Mouse (Mus musculus) common myeloid progenitor, adult 5-6 weeks (primary cell): ENCODE data around the gene Lig3. TPM values are rescaled to one million over a fixed set of nuclear protein-coding genes. Genes with fewer than 3 reads are reported as not detected.

Experiments
- total RNA-seq: library from RNA; stranded (forward); fragments of 200-1000, 187-1606 nt; gene quantifications from 2 replicates; pipeline ENCODE4 v1.2.3, GENCODE M21; 2017

Gene Lig3
- total RNA-seq, 1 experiment from 2014 or later = 62.4 TPM

Other genes with a start within 250 kb of the Lig3 start
- gene Cct6b, start 16.8 kb upstream of the Lig3 start, total RNA-seq = not detected in 2 replicates
- gene Zfp830, start 16.8 kb upstream of the Lig3 start, total RNA-seq = 37.7 and 48.6 TPM in 2 replicates
- 12.5 and 14.4 TPM in 2 replicates for gene Rffl, start 90.1 kb downstream of the Lig3 start, total RNA-seq
- 15.7 and 16.0 TPM in 2 replicates for gene Rad51d, start 109.5 kb downstream of the Lig3 start, total RNA-seq
- not detected in 2 replicates for gene Fndc8, start 111.0 kb downstream of the Lig3 start, total RNA-seq
- gene Nle1, start 127.3 kb downstream of the Lig3 start, total RNA-seq = 18.5 and 23.2 TPM in 2 replicates
- gene Unc45b, start 129.4 kb downstream of the Lig3 start, total RNA-seq = not detected in 2 replicates
- 3.2 and 6.4 TPM in 2 replicates for gene Slfn5, start 170.2 kb downstream of the Lig3 start, total RNA-seq
- gene Slfn9, start 210.7 kb downstream of the Lig3 start, total RNA-seq = 39.6 and 42.1 TPM in 2 replicates
- gene Slfn8, start 239.7 kb downstream of the Lig3 start, total RNA-seq = 22.1 and 24.2 TPM in 2 replicates